Mouse (Mus musculus): ENCODE results near the gene Gprin3. TPM values are rescaled to one million over a fixed set of nuclear protein-coding genes. Genes with fewer than 3 reads are reported as not detected.

The Gprin3 gene
- total RNA-seq, 1 experiment, result 0.04 TPM

DNA sequence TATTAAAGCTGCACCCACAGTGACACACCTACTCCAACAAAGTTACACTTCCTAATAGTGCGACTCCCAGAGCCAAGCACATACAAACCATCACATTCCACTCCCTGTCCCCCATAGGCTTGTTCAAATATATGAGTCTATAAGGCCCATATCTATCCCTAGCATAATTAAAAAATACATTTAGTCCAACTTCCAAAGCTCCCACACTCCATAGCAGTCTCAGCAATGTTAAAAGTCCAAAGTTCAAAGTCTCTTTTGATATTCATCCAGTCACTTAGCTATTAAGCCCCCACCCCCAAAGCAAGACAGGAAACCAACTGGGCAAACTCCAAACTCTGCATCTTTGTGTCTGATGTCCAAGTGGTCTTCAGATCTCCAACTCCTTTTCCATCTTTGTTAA, 84.9 kb downstream of the Gprin3 start:
- Histone ChIP-seq H3K27ac (ENCODE audit: insufficient read depth, low read depth, low read length, poor library complexity, severe bottlenecking) (no peak overlapping the region), H3K9ac (ENCODE audit: insufficient read depth, low read depth, low read length, poor library complexity, severe bottlenecking) (no peak overlapping the region), H3K36me3 (ENCODE audit: control insufficient read depth, insufficient read depth, low read length, poor library complexity, severe bottlenecking) (no peaks in the 10 kb centered on the region), H3K4me3 (ENCODE audit: insufficient read depth in 1 of 2, low read depth in 1 of 2, low read length in 2 of 2, poor library complexity in 1 of 2, severe bottlenecking in 1 of 2) (no peak overlapping the region), H3K4me1 (ENCODE audit: control insufficient read depth in 2 of 2, insufficient read depth in 2 of 2, low read length in 2 of 2, poor library complexity in 1 of 2) (no peaks in the 10 kb centered on the region), H3K9me3 (ENCODE audit: control insufficient read depth, insufficient read depth, low read depth, low read length) (no peaks in the 10 kb centered on the region)
- in situ Hi-C loops (cut with MboI; ENCODE audit: low sequenced_read_pairs in 2 of 2, unreplicated experiment in 2 of 2), result no loop called here
- DNase-seq (ENCODE audit: low read depth, low spot score), result no peak
- TF ChIP-seq MAFK (IDR thresholded peaks at IDR 0.05; ENCODE audit: insufficient read depth, low read depth, low read length) (no peak), CHD2 (IDR thresholded peaks at IDR 0.05; ENCODE audit: low read depth, low read length) (no peak), ZC3H11A (IDR thresholded peaks at IDR 0.05; ENCODE audit: borderline replicate concordance, low read depth, low read length) (no peak), ZNF384 (IDR thresholded peaks at IDR 0.05; ENCODE audit: low read depth, low read length) (no peak), HCFC1 (IDR thresholded peaks at IDR 0.05; ENCODE audit: borderline replicate concordance, insufficient read depth, low read length) (no peak)

DNA sequence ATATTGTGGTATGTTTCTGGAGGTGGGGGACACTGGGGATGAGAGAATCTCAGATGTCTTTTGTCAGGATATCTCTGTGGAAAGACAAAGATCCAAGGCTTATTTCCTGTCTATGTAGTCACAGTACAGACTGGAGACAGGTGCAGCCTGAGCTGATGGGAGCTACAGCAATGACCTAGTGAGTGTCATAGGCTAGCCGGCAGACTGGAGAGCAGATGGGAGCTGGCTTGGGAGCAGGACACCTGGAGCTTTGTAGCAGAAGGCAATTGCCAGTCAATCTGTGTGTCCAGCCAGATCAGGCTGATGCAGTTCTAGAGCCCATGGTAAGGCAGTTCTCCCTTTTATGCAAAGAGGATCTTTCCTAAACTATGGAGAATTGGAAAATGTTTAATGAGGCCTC, 97.8 kb downstream of the Gprin3 start:
- no peak overlapping the region for H3K27ac ChIP-seq (ENCODE audit: insufficient read depth, low read depth, low read length, poor library complexity, severe bottlenecking)
- no peaks in the 10 kb centered on the region for H3K4me1 ChIP-seq (ENCODE audit: control insufficient read depth in 2 of 2, insufficient read depth in 2 of 2, low read length in 2 of 2, poor library complexity in 1 of 2)
- H3K9ac ChIP-seq (ENCODE audit: insufficient read depth, low read depth, low read length, poor library complexity, severe bottlenecking), result no peak overlapping the region
- in situ Hi-C loops (cut with MboI; ENCODE audit: low sequenced_read_pairs in 2 of 2, unreplicated experiment in 2 of 2), result no loop called here
- no peak for DNase-seq (ENCODE audit: low read depth, low spot score)
- no peaks in the 10 kb centered on the region for H3K36me3 ChIP-seq (ENCODE audit: control insufficient read depth, insufficient read depth, low read length, poor library complexity, severe bottlenecking)
- H3K4me3 ChIP-seq (ENCODE audit: insufficient read depth in 1 of 2, low read depth in 1 of 2, low read length in 2 of 2, poor library complexity in 1 of 2, severe bottlenecking in 1 of 2), result no peak overlapping the region
- no peak for TF ChIP-seq ZNF384 (IDR thresholded peaks at IDR 0.05; ENCODE audit: low read depth, low read length)
- no peak for TF ChIP-seq MAFK (IDR thresholded peaks at IDR 0.05; ENCODE audit: insufficient read depth, low read depth, low read length)
- no peak for TF ChIP-seq CHD2 (IDR thresholded peaks at IDR 0.05; ENCODE audit: low read depth, low read length)
- no peak for TF ChIP-seq HCFC1 (IDR thresholded peaks at IDR 0.05; ENCODE audit: borderline replicate concordance, insufficient read depth, low read length)
- TF ChIP-seq ZC3H11A (IDR thresholded peaks at IDR 0.05; ENCODE audit: borderline replicate concordance, low read depth, low read length), result no peak
- no peaks in the 10 kb centered on the region for H3K9me3 ChIP-seq (ENCODE audit: control insufficient read depth, insufficient read depth, low read depth, low read length)

DNA sequence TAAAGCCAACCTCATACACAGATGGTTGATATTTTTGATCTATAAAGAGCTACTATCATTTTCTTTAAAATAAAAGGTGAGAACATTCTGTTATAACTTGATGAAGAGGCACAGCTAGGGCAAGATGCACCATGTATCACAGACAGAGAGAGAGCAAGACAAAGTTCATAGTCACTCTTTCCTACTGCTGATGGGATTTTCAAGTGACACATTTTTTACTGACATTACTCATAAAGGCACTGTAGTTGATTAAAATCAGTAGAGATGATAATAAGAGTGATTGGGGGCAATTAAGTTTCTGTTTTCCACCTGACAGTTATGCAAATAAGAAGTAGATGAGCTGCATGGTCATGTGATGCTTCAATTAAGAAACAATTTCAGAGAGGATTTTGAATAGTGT, 110.2 kb downstream of the Gprin3 start:
- DNase-seq (ENCODE audit: low read depth, low spot score), result no peak
- no peak overlapping the region for H3K4me3 ChIP-seq (ENCODE audit: insufficient read depth in 1 of 2, low read depth in 1 of 2, low read length in 2 of 2, poor library complexity in 1 of 2, severe bottlenecking in 1 of 2)
- no peak overlapping the region for H3K27ac ChIP-seq (ENCODE audit: insufficient read depth, low read depth, low read length, poor library complexity, severe bottlenecking)
- no peak overlapping the region for H3K9ac ChIP-seq (ENCODE audit: insufficient read depth, low read depth, low read length, poor library complexity, severe bottlenecking)
- in situ Hi-C loops (cut with MboI; ENCODE audit: low sequenced_read_pairs in 2 of 2, unreplicated experiment in 2 of 2), result no loop called here
- no peaks in the 10 kb centered on the region for H3K36me3 ChIP-seq (ENCODE audit: control insufficient read depth, insufficient read depth, low read length, poor library complexity, severe bottlenecking)
- no peaks in the 10 kb centered on the region for H3K9me3 ChIP-seq (ENCODE audit: control insufficient read depth, insufficient read depth, low read depth, low read length)
- TF ChIP-seq HCFC1 (IDR thresholded peaks at IDR 0.05; ENCODE audit: borderline replicate concordance, insufficient read depth, low read length) (no peak), MAFK (IDR thresholded peaks at IDR 0.05; ENCODE audit: insufficient read depth, low read depth, low read length) (no peak), ZC3H11A (IDR thresholded peaks at IDR 0.05; ENCODE audit: borderline replicate concordance, low read depth, low read length) (no peak), CHD2 (IDR thresholded peaks at IDR 0.05; ENCODE audit: low read depth, low read length) (no peak), ZNF384 (IDR thresholded peaks at IDR 0.05; ENCODE audit: low read depth, low read length) (no peak)
- H3K4me1 ChIP-seq (ENCODE audit: control insufficient read depth in 2 of 2, insufficient read depth in 2 of 2, low read length in 2 of 2, poor library complexity in 1 of 2), result no peaks in the 10 kb centered on the region

DNA sequence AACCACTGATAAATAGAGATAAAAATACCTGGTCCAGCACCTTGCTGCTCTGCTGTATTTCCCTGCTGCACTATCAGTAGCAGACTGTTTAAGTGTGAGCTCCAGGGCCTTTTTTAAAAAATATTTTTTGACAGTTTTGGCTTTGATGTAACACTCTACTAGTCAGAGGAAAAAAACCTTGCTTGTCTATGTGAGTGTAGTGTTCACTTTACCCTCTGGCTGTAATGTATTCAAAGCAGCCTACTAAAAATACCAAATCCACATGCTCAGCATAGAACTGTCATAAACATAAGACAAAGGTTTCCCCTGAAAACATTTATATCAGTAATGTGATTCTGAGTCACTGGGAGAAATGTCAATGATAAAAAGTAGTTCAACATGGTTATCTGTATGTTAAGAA, 111.0 kb downstream of the Gprin3 start:
- in situ Hi-C loops (cut with MboI; ENCODE audit: low sequenced_read_pairs in 2 of 2, unreplicated experiment in 2 of 2), result no loop called here
- TF ChIP-seq ZNF384 (IDR thresholded peaks at IDR 0.05; ENCODE audit: low read depth, low read length) (no peak), MAFK (IDR thresholded peaks at IDR 0.05; ENCODE audit: insufficient read depth, low read depth, low read length) (no peak), CHD2 (IDR thresholded peaks at IDR 0.05; ENCODE audit: low read depth, low read length) (no peak), ZC3H11A (IDR thresholded peaks at IDR 0.05; ENCODE audit: borderline replicate concordance, low read depth, low read length) (no peak), HCFC1 (IDR thresholded peaks at IDR 0.05; ENCODE audit: borderline replicate concordance, insufficient read depth, low read length) (no peak)
- Histone ChIP-seq H3K4me3 (ENCODE audit: insufficient read depth in 1 of 2, low read depth in 1 of 2, low read length in 2 of 2, poor library complexity in 1 of 2, severe bottlenecking in 1 of 2) (no peak overlapping the region), H3K4me1 (ENCODE audit: control insufficient read depth in 2 of 2, insufficient read depth in 2 of 2, low read length in 2 of 2, poor library complexity in 1 of 2) (no peaks in the 10 kb centered on the region), H3K36me3 (ENCODE audit: control insufficient read depth, insufficient read depth, low read length, poor library complexity, severe bottlenecking) (no peaks in the 10 kb centered on the region), H3K9ac (ENCODE audit: insufficient read depth, low read depth, low read length, poor library complexity, severe bottlenecking) (no peak overlapping the region), H3K27ac (ENCODE audit: insufficient read depth, low read depth, low read length, poor library complexity, severe bottlenecking) (no peak overlapping the region), H3K9me3 (ENCODE audit: control insufficient read depth, insufficient read depth, low read depth, low read length) (no peaks in the 10 kb centered on the region)
- no peak for DNase-seq (ENCODE audit: low read depth, low spot score)

DNA sequence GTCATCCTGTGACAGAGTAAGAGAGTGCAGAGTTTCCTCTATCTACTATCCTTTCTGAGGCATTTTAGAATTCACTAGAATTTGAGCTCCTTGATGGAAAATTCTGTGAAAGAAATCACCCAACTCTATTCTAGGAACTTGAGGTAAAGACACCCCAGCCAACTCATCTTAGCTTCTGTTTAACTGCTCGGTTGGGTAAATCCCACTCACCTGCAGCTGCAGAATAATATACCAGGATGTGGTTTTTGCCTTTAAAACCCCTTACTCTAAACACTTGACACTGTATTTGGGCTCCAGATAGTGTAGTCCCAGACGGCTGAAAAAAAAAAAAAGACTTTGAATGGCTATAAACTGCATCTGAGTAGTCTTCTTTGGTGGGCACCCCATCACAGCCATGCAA, 112.9 kb downstream of the Gprin3 start:
- TF ChIP-seq MAFK (IDR thresholded peaks at IDR 0.05; ENCODE audit: insufficient read depth, low read depth, low read length) (no peak), ZNF384 (IDR thresholded peaks at IDR 0.05; ENCODE audit: low read depth, low read length) (no peak), ZC3H11A (IDR thresholded peaks at IDR 0.05; ENCODE audit: borderline replicate concordance, low read depth, low read length) (no peak), CHD2 (IDR thresholded peaks at IDR 0.05; ENCODE audit: low read depth, low read length) (no peak), HCFC1 (IDR thresholded peaks at IDR 0.05; ENCODE audit: borderline replicate concordance, insufficient read depth, low read length) (no peak)
- H3K9me3 ChIP-seq (ENCODE audit: control insufficient read depth, insufficient read depth, low read depth, low read length), result no peaks in the 10 kb centered on the region
- no peaks in the 10 kb centered on the region for H3K36me3 ChIP-seq (ENCODE audit: control insufficient read depth, insufficient read depth, low read length, poor library complexity, severe bottlenecking)
- DNase-seq (ENCODE audit: low read depth, low spot score), result no peak
- H3K9ac ChIP-seq (ENCODE audit: insufficient read depth, low read depth, low read length, poor library complexity, severe bottlenecking), result no peak overlapping the region
- H3K4me3 ChIP-seq (ENCODE audit: insufficient read depth in 1 of 2, low read depth in 1 of 2, low read length in 2 of 2, poor library complexity in 1 of 2, severe bottlenecking in 1 of 2), result no peak overlapping the region
- H3K4me1 ChIP-seq (ENCODE audit: control insufficient read depth in 2 of 2, insufficient read depth in 2 of 2, low read length in 2 of 2, poor library complexity in 1 of 2), result no peaks in the 10 kb centered on the region
- in situ Hi-C loops (cut with MboI; ENCODE audit: low sequenced_read_pairs in 2 of 2, unreplicated experiment in 2 of 2), result no loop called here
- no peak overlapping the region for H3K27ac ChIP-seq (ENCODE audit: insufficient read depth, low read depth, low read length, poor library complexity, severe bottlenecking)
